Mouse (Mus musculus): ENCODE results near the gene Cbfa2t3. TPM values are rescaled to one million over a fixed set of nuclear protein-coding genes. Genes with fewer than 3 reads are reported as not detected.

Cbfa2t3 gene
- polyA plus RNA-seq, 1 experiment: 3.9 TPM

Other genes with a start within 250 kb of the Cbfa2t3 start
- gene Snai3, start 238.4 kb downstream of the Cbfa2t3 start, polyA plus RNA-seq (2012; rRNA removed): 1.9 and 2.4 TPM in 2 replicates
- gene Rnf166, start 223.0 kb downstream of the Cbfa2t3 start, polyA plus RNA-seq (2012; rRNA removed): 66.8 and 72.7 TPM in 2 replicates
- 16.1 and 21.8 TPM in 2 replicates for gene Ctu2, start 223.0 kb downstream of the Cbfa2t3 start, polyA plus RNA-seq (2012; rRNA removed)
- gene Piezo1, start 147.8 kb downstream of the Cbfa2t3 start, polyA plus RNA-seq (2012; rRNA removed): 161 and 162 TPM in 2 replicates
- gene Cdt1, start 131.1 kb downstream of the Cbfa2t3 start, polyA plus RNA-seq (2012; rRNA removed): 4.6 and 5.6 TPM in 2 replicates
- gene Aprt, start 122.2 kb downstream of the Cbfa2t3 start, polyA plus RNA-seq (2012; rRNA removed): 34.5 and 42.2 TPM in 2 replicates
- 21.4 and 23.8 TPM in 2 replicates for gene Galns, start 87.6 kb downstream of the Cbfa2t3 start, polyA plus RNA-seq (2012; rRNA removed)
- gene Trappc2l, start 87.5 kb downstream of the Cbfa2t3 start, polyA plus RNA-seq (2012; rRNA removed): 109 and 121 TPM in 2 replicates
- gene Pabpn1l, start 76.4 kb downstream of the Cbfa2t3 start, polyA plus RNA-seq (2012; rRNA removed): not detected in 2 replicates
- gene Acsf3, start 76.4 kb upstream of the Cbfa2t3 start, polyA plus RNA-seq (2012; rRNA removed): 23.1 and 23.2 TPM in 2 replicates
- not detected in 2 replicates for gene Cdh15, start 148.9 kb upstream of the Cbfa2t3 start, polyA plus RNA-seq (2012; rRNA removed)

Data from gonadal fat pad, adult 2 months (tissue).